Mouse (Mus musculus) olfactory bulb, adult 2 months (tissue): ENCODE measurements at regions not wholly inside any gene's neighbourhood (a gene's known extent, or its start where the extent isn't known, plus 50 kb on each side); places are given as distances from the start of the nearest gene placed in this dataset.

Source experiments
- CTCF ChIP-seq: fragments of 200-500 bp; IDR thresholded peaks from 2 replicates; pipeline ENCODE4 v1.5.1; 2012; ENCODE audit warnings: low read depth, mild to moderate bottlenecking, low read length, moderate library complexity; ENCODE audit not compliant: insufficient read depth
- POLR2A ChIP-seq: fragments of 200-500 bp; IDR thresholded peaks from 2 replicates; pipeline ENCODE4 v1.6.1; 2012; ENCODE audit warnings: mild to moderate bottlenecking, low read depth, low read length, moderate library complexity; ENCODE audit not compliant: insufficient read depth

DNA sequence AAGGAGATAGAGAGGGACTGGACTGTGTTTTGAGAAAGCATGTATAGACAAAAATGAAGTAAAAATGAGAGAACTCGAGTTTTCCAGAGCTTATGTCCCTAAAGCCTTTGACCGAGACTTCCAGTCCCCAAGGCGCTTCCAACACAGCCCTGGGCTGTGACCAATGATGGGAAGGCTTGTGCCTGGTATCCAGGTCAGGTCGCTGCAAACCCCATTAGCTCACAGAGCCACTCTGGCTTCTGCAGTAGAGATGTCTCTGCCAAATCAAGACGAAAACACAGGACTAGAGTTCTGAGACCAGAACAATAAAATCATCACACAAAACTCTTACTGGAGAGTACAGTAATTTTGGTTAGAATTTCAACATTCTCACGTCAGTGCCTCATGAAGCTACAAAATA lies 218.5 kb upstream of the Zfp637 start:
- TF ChIP-seq CTCF: no peak
- TF ChIP-seq POLR2A: no peak
